Mouse (Mus musculus) lung, embryonic 16.5 days (tissue): ENCODE data around the gene Reep1. TPM values are rescaled to one million over a fixed set of nuclear protein-coding genes. Genes with fewer than 3 reads are reported as not detected.

Experiments
- ATAC-seq: fragments of 200-750 bp; cut with Nextera tagmentation; 2 replicates; pipeline ENCODE4 v1.8.0; 2017; ENCODE audit warnings: low read depth, mild to moderate bottlenecking, moderate library complexity
- H3K27ac ChIP-seq: fragments of 300-500 bp; sonication (generic); 2 replicates; pipeline ENCODE4 v1.5.1; 2014; ENCODE audit warnings: mild to moderate bottlenecking, control low read depth, low read length
- H3K27me3 ChIP-seq: fragments of 300-500 bp; sonication (generic); 2 replicates; pipeline ENCODE4 v1.6.1; 2014; ENCODE audit warnings: low read depth, low read length, mixed read lengths; ENCODE audit not compliant: control insufficient read depth, insufficient read depth
- H3K36me3 ChIP-seq: fragments of 300-500 bp; sonication (generic); 2 replicates; pipeline ENCODE4 v1.6.1; 2014; ENCODE audit warnings: low read length; ENCODE audit not compliant: control insufficient read depth, insufficient read depth
- H3K4me1 ChIP-seq: fragments of 300-500 bp; sonication (generic); replicated peaks from 2 replicates; pipeline ENCODE4 v1.6.1; 2014; ENCODE audit warnings: low read length, mixed read lengths; ENCODE audit not compliant: control insufficient read depth, insufficient read depth
- H3K4me2 ChIP-seq: fragments of 300-500 bp; sonication (generic); 2 replicates; pipeline ENCODE4 v1.6.1; 2014; ENCODE audit warnings: low read depth, low read length, control low read depth
- H3K4me3 ChIP-seq: fragments of 300-500 bp; sonication (generic); 2 replicates; pipeline ENCODE4 v1.5.1; 2014; ENCODE audit warnings: mild to moderate bottlenecking, low read length, control low read depth
- H3K9ac ChIP-seq: fragments of 300-500 bp; sonication (generic); 2 replicates; pipeline ENCODE4 v1.6.1; 2014; ENCODE audit warnings: low read length, control low read depth
- H3K9me3 ChIP-seq: fragments of 300-500 bp; sonication (generic); 2 replicates; pipeline ENCODE4 v1.6.1; 2016; ENCODE audit warnings: low read length; ENCODE audit not compliant: control insufficient read depth
- WGBS: fragments of 180-500 bp; shearing (Covaris S2); extraction: QIAGEN DNeasy Blood & Tissue Kit; methylation state at CpG from one replicate; pipeline ENCODE4 v1.1.7; 2014; 5-methylcytosine and 5-hydroxymethylcytosine counted together
- polyA plus RNA-seq: library from polyadenylated mRNA; unstranded; fragments of >200 nt; fragmentation: Nextera tagmentation; extraction: Ambion mirVana; gene quantifications from 2 replicates; pipeline ENCODE4 v1.2.1, GENCODE M21; 2015

Gene Reep1
- polyA plus RNA-seq, 1 experiment from 2014 or later = 17.3 TPM

GRCm38 (mm10) chr6:71809890-71810289 is 102.5 kb downstream of the Reep1 start:
- H3K4me2 ChIP-seq = no peak overlapping the region
- peaks cover 8% of the 10 kb centered on the region for H3K4me1 ChIP-seq
- no peak overlapping the region for H3K9ac ChIP-seq
- H3K36me3 ChIP-seq = peaks cover 13% of the 10 kb centered on the region
- H3K27ac ChIP-seq = no peak overlapping the region
- 0 out of 2 replicates have a peak, but pooled peaks have one; percentile 37 for ATAC-seq
- H3K4me3 ChIP-seq = no peak overlapping the region
- WGBS = 50% methylated on average over 9 of the region's 9 CpGs
- H3K27me3 ChIP-seq = no peaks in the 10 kb centered on the region
- H3K9me3 ChIP-seq = no peaks in the 10 kb centered on the region

- no peak overlapping the region for H3K27ac ChIP-seq
- peaks cover 34% of the 10 kb centered on the region for H3K36me3 ChIP-seq
- H3K9ac ChIP-seq = no peak overlapping the region
- H3K4me1 ChIP-seq = peaks cover 8% of the 10 kb centered on the region
- no peaks in the 10 kb centered on the region for H3K27me3 ChIP-seq
- no peak overlapping the region for H3K4me3 ChIP-seq
- H3K4me2 ChIP-seq = no peak overlapping the region
- no peaks in the 10 kb centered on the region for H3K9me3 ChIP-seq
- no peak for ATAC-seq
- 81% methylated on average over 2 of the region's 2 CpGs for WGBS
Observed at GRCm38 (mm10) chr6:71812820-71813219, 105.5 kb downstream of the Reep1 start.

- no peaks in the 10 kb centered on the region for H3K27me3 ChIP-seq
- no peak overlapping the region for H3K9ac ChIP-seq
- no peak overlapping the region for H3K4me3 ChIP-seq
- H3K9me3 ChIP-seq = no peaks in the 10 kb centered on the region
- ATAC-seq = no peak
- peaks cover 2% of the 10 kb centered on the region for H3K4me1 ChIP-seq
- H3K36me3 ChIP-seq = peaks cover 30% of the 10 kb centered on the region
- no peak overlapping the region for H3K27ac ChIP-seq
- WGBS = 83% methylated on average over 5 of the region's 5 CpGs
- no peak overlapping the region for H3K4me2 ChIP-seq
Observed at GRCm38 (mm10) chr6:71819764-71820292, 112.5 kb downstream of the Reep1 start.

- Histone ChIP-seq H3K4me2 (peak overlapping the region; percentile 89), H3K36me3 (peaks cover 6% of the 10 kb centered on the region; the same call in 1 of the 2 replicates), H3K4me3 (peak overlapping the region; percentile 78), H3K9ac (peak overlapping the region; percentile 75), H3K4me1 (peaks cover 2% of the 10 kb centered on the region), H3K9me3 (no peaks in the 10 kb centered on the region), H3K27ac (peak overlapping the region; percentile 24; the same call in 1 of the 2 replicates), H3K27me3 (no peaks in the 10 kb centered on the region)
- ATAC-seq = peak; percentile 37
- whole genome bisulfite sequencing = 1% methylated on average over 7 of the region's 7 CpGs
Observed at GRCm38 (mm10) chr6:71823085-71823484, 115.7 kb downstream of the Reep1 start.

- no peaks in the 10 kb centered on the region for H3K27me3 ChIP-seq
- H3K4me2 ChIP-seq = peak overlapping the region; percentile 89
- peak overlapping the region; percentile 24; the same call in 1 of the 2 replicates for H3K27ac ChIP-seq
- peak overlapping the region; percentile 78 for H3K4me3 ChIP-seq
- peak overlapping the region; percentile 75 for H3K9ac ChIP-seq
- peaks cover 2% of the 10 kb centered on the region; the same call in 1 of the 2 replicates for H3K36me3 ChIP-seq
- 0% methylated on average over 19 of the region's 19 CpGs for WGBS
- ATAC-seq = peak; percentile 96
- no peaks in the 10 kb centered on the region for H3K9me3 ChIP-seq
- H3K4me1 ChIP-seq = peaks cover 2% of the 10 kb centered on the region
Observed at GRCm38 (mm10) chr6:71823488-71823887, 116.1 kb downstream of the Reep1 start.

- Histone ChIP-seq H3K4me3 (peak overlapping the region; percentile 78), H3K27me3 (no peaks in the 10 kb centered on the region), H3K9ac (peak overlapping the region; percentile 75; the same call in 1 of the 2 replicates), H3K27ac (no peak overlapping the region), H3K4me1 (peaks cover 2% of the 10 kb centered on the region), H3K4me2 (peak overlapping the region; percentile 89), H3K36me3 (no peaks in the 10 kb centered on the region), H3K9me3 (no peaks in the 10 kb centered on the region)
- peak; percentile 27; the same call in 1 of the 2 replicates for ATAC-seq
- WGBS = 26% methylated on average over 3 of the region's 3 CpGs
Observed at GRCm38 (mm10) chr6:71823961-71824360, 116.6 kb downstream of the Reep1 start.

- Histone ChIP-seq H3K4me1 (peaks cover 4% of the 10 kb centered on the region), H3K36me3 (no peaks in the 10 kb centered on the region), H3K27me3 (no peaks in the 10 kb centered on the region), H3K4me3 (no peak within 1 kb of the TSS), H3K9ac (no peak within 1 kb of the TSS), H3K9me3 (no peaks in the 10 kb centered on the region), H3K4me2 (no peak within 1 kb of the TSS), H3K27ac (no peak within 1 kb of the TSS)
- no peak for ATAC-seq
- WGBS = 24% methylated on average over 1 of the region's 1 CpGs
Observed at GRCm38 (mm10) chr6:71826869-71827268, 119.5 kb downstream of the Reep1 start, which contains the start of gene Mrpl35. Gene Mrpl35 (minus strand): TSS chr6:71826969.

- Histone ChIP-seq H3K4me2 (no peak overlapping the region), H3K36me3 (0 out of 2 replicates have a peak, but pooled peaks cover under 1% of the 10 kb centered on the region), H3K4me1 (peaks cover 8% of the 10 kb centered on the region), H3K27me3 (no peaks in the 10 kb centered on the region), H3K9ac (no peak overlapping the region), H3K9me3 (no peaks in the 10 kb centered on the region), H3K27ac (no peak overlapping the region), H3K4me3 (no peak overlapping the region)
- WGBS = 83% methylated on average over 9 of the region's 9 CpGs
- ATAC-seq = no peak
Observed at GRCm38 (mm10) chr6:71829768-71830167, 122.4 kb downstream of the Reep1 start.

GRCm38 (mm10) chr6:71830690-71831580 is 123.6 kb downstream of the Reep1 start, which contains the start of gene Immt:
Gene Immt (plus strand): TSS chr6:71831331.
- peak; percentile 99 for ATAC-seq
- H3K27ac ChIP-seq = peak within 1 kb of the TSS; percentile 81
- H3K27me3 ChIP-seq = no peaks in the 10 kb centered on the region
- peaks cover 8% of the 10 kb centered on the region for H3K4me1 ChIP-seq
- peak within 1 kb of the TSS; percentile 75 for H3K9ac ChIP-seq
- under 1% methylated on average over 64 of the region's 64 CpGs for WGBS
- H3K4me3 ChIP-seq = peak within 1 kb of the TSS; percentile 74
- H3K36me3 ChIP-seq = 0 out of 2 replicates have a peak, but pooled peaks cover 3% of the 10 kb centered on the region
- peak within 1 kb of the TSS; percentile 93 for H3K4me2 ChIP-seq
- H3K9me3 ChIP-seq = no peaks in the 10 kb centered on the region
